Mouse (Mus musculus) c-Kit-positive CD71-positive TER-119-negative erythroid progenitor cells, embryonic 14.5 days (primary cell): ENCODE results near the gene Psmg3.
A peak's percentile ranks its signal among the peaks of the same experiment; 100 is the strongest.

Experiments used
- DNase-seq: peaks from one replicate; pipeline ENCODE4 v3.0.0-alpha.2; 2013; ENCODE audit warnings: low read depth

Gene Psmg3

DNA sequence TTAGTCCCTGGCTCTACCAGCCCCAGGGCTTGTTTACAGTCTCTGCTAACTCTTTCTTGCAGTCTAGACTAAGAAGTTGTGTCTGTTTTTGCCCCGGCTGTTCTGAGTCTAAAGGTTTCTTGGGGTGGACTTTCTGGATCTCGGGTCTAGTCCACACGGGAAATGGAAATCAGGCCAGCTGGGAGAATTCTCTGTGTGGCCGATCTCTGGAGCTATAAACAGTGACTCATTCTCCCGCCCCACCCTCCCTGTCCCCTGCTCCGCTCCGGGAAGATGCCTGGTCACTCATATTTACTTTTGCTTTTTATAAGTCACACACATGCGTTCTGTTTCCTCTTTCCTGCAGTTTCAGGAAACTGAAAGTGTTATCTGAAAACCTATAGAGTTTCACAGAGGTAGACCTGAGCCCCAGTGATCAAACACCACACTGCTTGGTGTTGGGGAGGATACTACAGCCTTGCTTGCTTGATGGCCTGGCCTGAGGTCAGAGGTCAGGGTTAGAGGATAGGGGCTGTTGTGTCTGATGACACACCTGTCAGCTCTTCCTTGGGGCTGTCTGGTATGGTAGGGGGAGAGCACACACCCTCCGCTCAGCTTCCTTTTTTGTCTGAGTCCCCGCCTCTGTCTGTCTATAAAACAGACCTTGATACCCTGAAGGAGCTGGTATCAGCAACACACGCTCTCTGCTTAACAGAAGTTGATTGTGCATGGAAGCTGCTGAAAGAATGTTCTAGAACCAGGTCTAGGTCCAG lies 33.2 kb downstream of the Psmg3 start:
- no peak for DNase-seq

DNA sequence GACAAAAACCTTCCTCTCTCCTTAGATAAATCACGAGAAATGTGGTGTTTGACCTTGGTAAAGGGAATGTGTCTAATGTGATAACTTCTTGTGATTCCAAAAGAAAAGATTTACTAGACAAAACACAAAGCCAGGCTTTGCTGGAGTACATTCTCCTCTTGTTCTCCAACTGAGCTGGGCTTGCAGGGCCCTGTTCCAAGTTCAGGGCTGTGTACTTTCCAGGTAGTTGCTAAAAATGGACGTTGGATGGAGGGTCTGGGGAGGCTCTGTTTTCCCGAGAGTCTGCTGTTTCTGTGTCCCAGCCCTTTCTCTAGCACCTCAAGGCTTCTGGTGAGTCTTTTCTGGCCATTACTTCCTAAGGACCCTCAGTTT lies 33.7 kb downstream of the Psmg3 start:
- DNase-seq: no peak

DNA sequence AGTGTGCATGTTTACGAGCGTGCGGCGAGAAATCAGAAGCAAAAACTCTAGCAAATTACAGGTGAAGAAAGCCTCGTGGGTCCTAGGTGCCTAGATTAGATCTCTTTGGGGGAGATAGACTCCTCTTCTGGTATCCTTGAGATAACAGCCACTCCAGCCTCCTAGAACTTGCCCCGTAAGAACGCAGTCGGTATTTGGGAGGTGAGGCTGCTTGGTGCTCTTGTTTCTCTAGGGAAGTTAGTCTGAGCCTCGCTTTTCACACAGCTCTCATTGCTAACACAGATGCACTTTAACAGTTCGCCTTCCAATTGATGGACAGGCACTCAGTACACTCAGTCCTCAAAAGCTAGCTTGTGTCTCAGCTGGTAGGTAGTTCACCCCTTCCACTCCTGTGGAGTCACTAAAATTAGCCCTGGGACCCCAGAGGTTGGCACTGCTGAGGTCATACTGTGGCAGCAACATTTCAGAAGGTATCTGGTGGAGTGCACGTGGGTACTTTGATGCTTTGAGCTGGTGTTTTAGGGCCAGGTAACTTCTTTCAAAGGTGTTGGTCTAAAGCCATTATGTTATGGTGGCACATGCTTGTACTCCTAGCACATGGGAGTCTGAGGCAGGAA lies 34.4 kb downstream of the Psmg3 start:
- no peak for DNase-seq

DNA sequence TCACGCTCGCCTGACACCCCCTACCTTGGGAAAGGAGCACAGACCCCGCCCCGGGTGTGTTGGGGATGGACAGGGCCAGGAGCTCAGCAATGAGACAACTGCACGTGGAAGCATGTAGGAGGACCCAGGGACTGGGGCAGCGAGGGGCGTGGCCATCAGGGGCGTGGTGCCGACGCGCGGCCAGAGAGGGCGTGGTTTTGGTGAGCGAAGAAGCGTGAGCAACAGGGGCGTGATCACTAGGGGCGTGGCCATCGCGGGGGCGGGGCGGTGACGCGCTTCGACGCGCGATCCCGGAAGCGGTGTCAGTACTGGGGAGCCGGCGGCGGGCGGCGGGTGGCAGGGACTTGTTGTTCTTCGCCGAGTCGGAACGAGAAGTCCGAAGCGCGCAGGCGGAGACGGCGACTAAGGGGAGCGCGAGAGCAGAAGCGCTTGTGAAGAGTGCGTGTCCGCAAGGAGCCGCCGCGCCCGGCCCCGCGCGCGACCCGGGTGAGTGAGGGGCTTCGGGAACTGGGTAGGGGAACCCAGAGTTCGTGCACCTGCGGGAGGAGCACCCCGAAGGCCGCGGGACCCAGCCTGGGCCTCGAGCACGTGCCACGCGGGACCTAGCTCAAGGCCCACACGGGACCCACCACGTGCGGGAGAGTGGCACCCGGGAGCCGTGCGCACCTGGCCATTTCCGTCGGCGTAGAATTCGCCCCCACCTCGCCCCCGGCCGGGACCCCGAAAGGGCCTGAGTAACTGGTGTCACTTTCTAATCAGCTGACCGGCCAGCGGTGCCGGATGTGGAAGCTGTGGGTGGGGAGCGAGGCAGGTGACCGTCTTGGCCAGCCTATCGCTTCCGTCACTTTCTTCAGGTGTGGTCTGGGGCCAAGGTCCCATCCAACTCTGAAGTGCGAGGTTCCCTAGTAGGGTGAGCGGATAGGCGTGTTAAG lies 35.2 kb downstream of the Psmg3 start, which contains the start of gene Mafk:
Mafk (plus strand) TSS at position 287 of the 932 bp plus-strand sequence.
- peak; percentile 93 for DNase-seq

GRCm38 (mm10) chr5:139789466-139789865 lies 37.2 kb downstream of the Psmg3 start:
- no peak for DNase-seq

DNA sequence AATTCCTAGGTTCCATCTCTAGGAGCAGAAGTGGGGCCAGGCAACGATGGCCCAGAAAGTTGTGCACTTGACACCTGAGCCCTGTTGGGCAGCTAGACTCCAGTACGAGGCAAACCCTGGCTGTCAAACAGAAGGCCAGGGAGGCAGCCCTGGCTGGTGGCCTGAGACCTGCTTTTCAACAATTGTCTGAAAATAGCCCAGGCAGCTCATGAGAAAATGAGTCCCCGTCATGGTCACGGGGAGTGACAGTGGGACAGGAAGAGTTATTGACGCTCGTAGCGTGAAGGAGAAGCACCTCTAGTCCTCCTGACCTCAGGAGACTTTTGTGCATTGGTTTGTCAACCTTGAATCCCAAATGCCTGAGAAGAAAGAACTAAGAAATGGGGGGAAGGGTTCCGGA lies 45.3 kb downstream of the Psmg3 start:
- no peak for DNase-seq

DNA sequence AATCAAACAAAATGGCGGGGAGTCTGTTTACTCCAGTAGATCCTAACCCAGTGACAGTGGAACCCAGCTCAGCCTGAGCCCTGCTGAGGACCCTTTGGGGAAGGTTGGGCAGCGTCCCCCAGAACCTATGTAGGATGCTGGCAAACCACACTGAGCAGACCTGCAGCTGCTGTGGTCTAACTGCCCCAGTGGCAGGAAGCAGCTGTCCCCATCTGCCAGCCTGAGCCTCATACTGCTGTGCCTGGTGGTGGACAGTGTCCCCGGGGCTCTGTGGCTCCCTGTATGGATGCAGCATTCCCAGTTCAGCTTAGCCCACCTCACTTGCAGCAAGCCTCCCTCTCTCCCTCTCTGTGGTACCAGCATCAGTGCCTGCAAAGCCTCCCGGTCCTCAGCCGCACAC lies 49.7 kb downstream of the Psmg3 start:
- DNase-seq: no peak

DNA sequence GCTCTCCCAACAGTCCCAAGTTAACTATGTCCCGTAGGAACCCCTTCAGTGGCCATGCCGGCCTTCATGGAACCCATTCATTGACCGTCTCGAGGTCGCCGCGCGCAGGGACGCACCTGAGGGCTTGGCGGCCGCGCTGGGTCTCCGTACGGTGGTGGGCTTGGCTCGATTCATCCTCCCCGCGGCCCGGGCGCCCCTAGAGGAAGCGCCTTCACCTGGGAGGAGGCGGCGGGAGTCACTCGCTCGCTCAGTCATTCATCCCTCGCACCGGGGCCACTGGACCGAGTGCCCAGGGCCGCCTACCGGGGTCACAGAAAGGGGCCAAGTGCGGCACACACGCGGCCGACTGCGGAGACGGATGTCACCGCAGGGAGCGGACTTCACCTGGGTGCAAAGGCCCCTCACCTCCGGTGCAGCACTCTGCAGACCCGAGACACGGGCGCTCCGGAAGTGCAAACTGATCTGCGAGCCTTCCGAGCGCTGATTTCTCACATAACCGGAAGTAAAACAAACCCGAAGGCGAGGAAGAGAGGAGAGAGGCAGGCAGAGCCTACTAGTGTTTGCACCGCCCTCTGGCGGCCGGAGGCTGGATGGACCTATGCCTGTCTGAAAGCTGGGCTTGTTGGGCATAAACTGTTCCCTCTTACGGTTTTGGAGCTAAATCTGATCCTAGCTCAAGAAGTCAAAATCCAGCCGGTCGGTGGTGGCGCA lies 51.3 kb downstream of the Psmg3 start, which contains the start of gene Ints1:
Ints1 (minus strand) TSS at position 459 of the 711 bp plus-strand sequence.
- DNase-seq: peak; percentile 94
